Mouse (Mus musculus) hindbrain, embryonic 16.5 days (tissue): ENCODE results near the gene Rab2b. TPM values are rescaled to one million over a fixed set of nuclear protein-coding genes. Genes with fewer than 3 reads are reported as not detected.

Experiments
- ATAC-seq: fragments of 200-750 bp; cut with Nextera tagmentation; 2 replicates; pipeline ENCODE4 v1.8.0; 2017; ENCODE audit warnings: moderate TSS enrichment, moderate library complexity
- H3K27ac ChIP-seq: fragments of 300-500 bp; sonication (generic); 2 replicates; pipeline ENCODE4 v1.5.1; 2014; ENCODE audit warnings: low read depth, mild to moderate bottlenecking, control low read depth, low read length, moderate library complexity
- H3K27me3 ChIP-seq: fragments of 300-500 bp; sonication (generic); replicated peaks from 2 replicates; pipeline ENCODE4 v1.6.1; 2014; ENCODE audit warnings: low read length; ENCODE audit not compliant: control insufficient read depth, insufficient read depth
- H3K36me3 ChIP-seq: fragments of 300-500 bp; sonication (generic); 2 replicates; pipeline ENCODE4 v1.6.1; 2014; ENCODE audit warnings: mild to moderate bottlenecking, low read length, moderate library complexity, mixed read lengths; ENCODE audit not compliant: control insufficient read depth, insufficient read depth
- H3K4me1 ChIP-seq: fragments of 300-500 bp; sonication (generic); 2 replicates; pipeline ENCODE4 v1.6.1; 2014; ENCODE audit warnings: low read depth, low read length; ENCODE audit not compliant: control insufficient read depth, insufficient read depth
- H3K4me2 ChIP-seq: fragments of 300-500 bp; sonication (generic); 2 replicates; pipeline ENCODE4 v1.6.1; 2014; ENCODE audit warnings: mild to moderate bottlenecking, low read length, control low read depth, moderate library complexity
- H3K4me3 ChIP-seq: fragments of 300-500 bp; sonication (generic); 2 replicates; pipeline ENCODE4 v1.5.1; 2014; ENCODE audit warnings: mild to moderate bottlenecking, low read length, control low read depth, moderate library complexity
- H3K9ac ChIP-seq: fragments of 300-500 bp; sonication (generic); 2 replicates; pipeline ENCODE4 v1.6.1; 2014; ENCODE audit warnings: low read depth, mild to moderate bottlenecking, control low read depth, low read length, moderate library complexity
- H3K9me3 ChIP-seq: fragments of 300-500 bp; sonication (generic); 2 replicates; pipeline ENCODE4 v1.6.1; 2014; ENCODE audit warnings: mild to moderate bottlenecking, low read length, moderate library complexity; ENCODE audit not compliant: control insufficient read depth
- WGBS: fragments of 180-500 bp; shearing (Covaris S2); extraction: QIAGEN DNeasy Blood & Tissue Kit; methylation state at CpG from one replicate; pipeline ENCODE4 v1.1.7; 2014; 5-methylcytosine and 5-hydroxymethylcytosine counted together
- polyA plus RNA-seq: library from polyadenylated mRNA; unstranded; fragments of >200 nt; fragmentation: Nextera tagmentation; extraction: Ambion mirVana; gene quantifications from 2 replicates; pipeline ENCODE4 v1.2.1, GENCODE M21; 2015

Rab2b gene
- polyA plus RNA-seq, 1 experiment from 2014 or later, result 55.5 TPM

DNA sequence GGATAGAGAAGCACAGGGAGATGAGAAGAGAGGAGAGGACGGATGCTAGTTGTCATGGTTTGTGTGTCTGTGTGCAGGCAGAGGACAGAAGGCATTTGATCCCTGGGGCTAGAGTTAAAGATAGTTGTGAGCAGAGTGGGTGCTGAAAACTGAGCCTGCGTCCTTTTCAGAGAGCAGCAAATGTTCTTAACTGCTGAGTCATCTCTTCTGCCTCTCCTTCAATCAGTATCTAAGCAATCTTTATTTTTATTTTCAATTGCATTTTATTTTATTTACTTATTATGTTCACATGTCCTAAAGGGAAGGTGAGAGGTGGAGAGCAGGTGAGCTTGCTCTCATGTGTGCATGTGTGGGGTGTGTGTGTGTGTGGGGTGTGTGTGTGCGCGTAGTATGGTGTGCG lies 4.3 kb upstream of the Rab2b start:
- peaks cover 8% of the 10 kb centered on the region for H3K4me1 ChIP-seq
- H3K36me3 ChIP-seq, result peaks cover 22% of the 10 kb centered on the region
- no peak overlapping the region for H3K4me2 ChIP-seq
- 90% methylated on average over 5 of the region's 5 CpGs for WGBS
- no peak for ATAC-seq
- no peaks in the 10 kb centered on the region for H3K9me3 ChIP-seq
- no peak overlapping the region for H3K27ac ChIP-seq
- H3K4me3 ChIP-seq, result no peak overlapping the region
- no peaks in the 10 kb centered on the region for H3K27me3 ChIP-seq
- H3K9ac ChIP-seq, result no peak overlapping the region

DNA sequence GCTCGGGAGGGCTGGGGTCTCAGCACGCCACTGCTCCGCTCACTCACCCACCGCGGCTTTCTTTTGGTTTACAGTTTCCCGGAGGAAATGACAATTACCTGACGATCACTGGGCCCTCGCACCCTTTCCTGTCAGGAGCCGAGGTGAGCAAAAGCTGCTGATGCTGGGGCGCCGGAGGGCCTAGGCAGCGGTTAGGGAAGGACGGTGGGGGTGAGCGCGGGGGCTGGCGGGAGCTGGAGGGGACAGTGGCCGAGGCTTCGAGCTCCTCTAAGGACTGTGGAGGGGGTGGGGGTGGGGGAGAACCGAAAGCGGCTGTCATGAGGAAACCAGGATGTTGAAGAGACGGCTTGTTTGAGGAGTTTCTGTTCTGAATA lies 389 bp upstream of the Rab2b start:
- peaks cover 8% of the 10 kb centered on the region; the same call in 1 of the 2 replicates for H3K36me3 ChIP-seq
- ATAC-seq, result no peak
- H3K27ac ChIP-seq, result peak overlapping the region; percentile 84
- peak overlapping the region; percentile 90 for H3K4me3 ChIP-seq
- WGBS, result 0% methylated on average over 21 of the region's 21 CpGs
- peak overlapping the region; percentile 60 for H3K4me2 ChIP-seq
- H3K4me1 ChIP-seq, result peaks cover 10% of the 10 kb centered on the region
- H3K9me3 ChIP-seq, result no peaks in the 10 kb centered on the region
- peak overlapping the region; percentile 89 for H3K9ac ChIP-seq
- no peaks in the 10 kb centered on the region for H3K27me3 ChIP-seq

DNA sequence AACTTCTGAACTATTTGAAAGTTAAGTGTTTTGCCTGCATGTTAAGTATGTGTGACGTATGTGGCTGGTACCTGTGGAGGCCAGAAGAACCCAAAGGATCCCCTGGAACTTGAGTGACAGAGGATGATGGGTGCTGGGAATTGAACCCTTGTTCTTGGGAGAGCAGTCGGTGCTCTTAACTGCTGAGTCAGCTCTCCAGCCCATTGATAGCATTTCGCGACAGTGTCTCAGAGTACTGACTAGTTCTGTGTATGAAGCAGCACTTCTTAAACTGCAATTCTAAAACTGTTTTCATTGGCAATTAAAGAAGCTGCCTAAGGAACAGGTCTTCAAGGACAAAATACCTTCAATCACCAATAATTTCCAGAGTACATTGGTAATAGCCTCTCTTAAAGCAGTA lies 2.1 kb downstream of the Rab2b start:
- 87% methylated on average over 4 of the region's 4 CpGs for WGBS
- Histone ChIP-seq H3K9ac (no peak overlapping the region), H3K27me3 (no peaks in the 10 kb centered on the region), H3K27ac (no peak overlapping the region), H3K9me3 (no peaks in the 10 kb centered on the region), H3K4me2 (no peak overlapping the region), H3K36me3 (peaks cover 14% of the 10 kb centered on the region), H3K4me1 (peaks cover 10% of the 10 kb centered on the region), H3K4me3 (no peak overlapping the region)
- no peak for ATAC-seq

DNA sequence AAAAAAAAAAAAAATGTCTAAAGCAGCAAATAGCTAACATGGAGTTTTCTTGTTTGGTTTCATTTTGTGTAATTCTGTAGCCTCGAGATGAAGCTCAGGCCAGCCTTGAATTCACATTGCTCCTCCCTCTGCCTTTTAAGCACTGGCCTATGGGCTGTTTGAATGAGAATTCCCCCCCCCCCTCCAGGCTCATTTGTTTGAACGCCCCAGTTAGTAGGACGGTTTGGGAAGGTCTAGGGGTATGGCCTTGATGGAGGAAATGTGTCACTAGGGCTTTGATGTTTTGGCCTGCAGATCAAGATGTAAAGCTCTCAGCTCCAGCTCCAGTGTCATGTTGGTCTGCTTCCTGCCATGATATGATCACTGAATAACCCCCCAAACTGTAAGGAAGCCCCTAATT lies 6.6 kb downstream of the Rab2b start:
- WGBS, result 66% methylated on average over 3 of the region's 3 CpGs
- peaks cover 19% of the 10 kb centered on the region for H3K36me3 ChIP-seq
- no peak for ATAC-seq

DNA sequence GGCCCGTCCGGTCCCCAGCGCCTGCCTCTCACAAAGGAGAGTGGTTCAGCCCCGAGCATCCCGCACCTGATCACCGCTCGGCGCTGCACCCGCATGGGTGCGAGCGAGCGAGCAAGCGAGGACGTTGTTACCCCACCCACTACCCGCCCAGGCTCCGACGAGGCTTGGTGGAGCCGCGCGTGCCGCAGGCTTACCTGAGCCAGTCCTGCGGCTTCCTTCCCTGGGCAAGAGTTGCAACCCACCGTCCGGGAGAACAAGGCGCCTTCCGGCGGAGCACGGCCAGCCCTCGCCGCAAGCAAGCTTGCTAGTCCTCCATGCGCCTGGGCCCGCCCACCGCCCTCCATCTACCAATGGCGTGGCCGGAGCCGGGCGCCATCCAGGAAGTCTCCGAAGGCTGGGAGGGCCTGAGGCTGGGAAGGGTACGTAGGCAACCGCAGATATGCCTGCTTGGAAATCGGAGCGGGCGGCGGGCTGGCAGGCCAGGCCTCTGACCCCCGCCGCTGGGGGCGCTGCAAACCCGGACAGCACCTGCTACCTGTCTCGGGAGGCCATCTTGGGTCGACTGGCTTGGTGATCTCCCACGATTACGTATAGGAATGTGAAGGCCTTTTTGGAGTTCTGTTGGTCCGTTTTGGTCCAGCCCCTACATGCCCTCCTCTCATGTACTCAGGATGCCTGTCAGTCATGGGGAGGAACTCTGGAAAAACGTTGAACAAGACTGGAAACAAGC lies 21.7 kb downstream of the Rab2b start, which contains the start of gene Chd8:
Gene Chd8, minus strand, starts transcription at position 297 of the 730 bp plus-strand sequence.
- peak within 1 kb of the TSS; percentile 55 for H3K4me3 ChIP-seq
- peak within 1 kb of the TSS; percentile 85 for H3K9ac ChIP-seq
- under 1% methylated on average over 49 of the region's 54 CpGs for WGBS
- peaks cover 5% of the 10 kb centered on the region for H3K36me3 ChIP-seq
- H3K27ac ChIP-seq, result peak within 1 kb of the TSS; percentile 94
- peaks cover 12% of the 10 kb centered on the region for H3K4me1 ChIP-seq
- peak; percentile 100 for ATAC-seq
- peak within 1 kb of the TSS; percentile 71 for H3K4me2 ChIP-seq
- no peaks in the 10 kb centered on the region for H3K27me3 ChIP-seq
- no peaks in the 10 kb centered on the region for H3K9me3 ChIP-seq

More for the DNA sequence above, 6.6 kb downstream of the Rab2b start:
- no peak overlapping the region for H3K9ac ChIP-seq
- no peaks in the 10 kb centered on the region for H3K4me1 ChIP-seq
- H3K4me3 ChIP-seq, result no peak overlapping the region
- H3K27me3 ChIP-seq, result no peaks in the 10 kb centered on the region
- H3K4me2 ChIP-seq, result no peak overlapping the region
- no peak overlapping the region for H3K27ac ChIP-seq
- no peaks in the 10 kb centered on the region for H3K9me3 ChIP-seq

DNA sequence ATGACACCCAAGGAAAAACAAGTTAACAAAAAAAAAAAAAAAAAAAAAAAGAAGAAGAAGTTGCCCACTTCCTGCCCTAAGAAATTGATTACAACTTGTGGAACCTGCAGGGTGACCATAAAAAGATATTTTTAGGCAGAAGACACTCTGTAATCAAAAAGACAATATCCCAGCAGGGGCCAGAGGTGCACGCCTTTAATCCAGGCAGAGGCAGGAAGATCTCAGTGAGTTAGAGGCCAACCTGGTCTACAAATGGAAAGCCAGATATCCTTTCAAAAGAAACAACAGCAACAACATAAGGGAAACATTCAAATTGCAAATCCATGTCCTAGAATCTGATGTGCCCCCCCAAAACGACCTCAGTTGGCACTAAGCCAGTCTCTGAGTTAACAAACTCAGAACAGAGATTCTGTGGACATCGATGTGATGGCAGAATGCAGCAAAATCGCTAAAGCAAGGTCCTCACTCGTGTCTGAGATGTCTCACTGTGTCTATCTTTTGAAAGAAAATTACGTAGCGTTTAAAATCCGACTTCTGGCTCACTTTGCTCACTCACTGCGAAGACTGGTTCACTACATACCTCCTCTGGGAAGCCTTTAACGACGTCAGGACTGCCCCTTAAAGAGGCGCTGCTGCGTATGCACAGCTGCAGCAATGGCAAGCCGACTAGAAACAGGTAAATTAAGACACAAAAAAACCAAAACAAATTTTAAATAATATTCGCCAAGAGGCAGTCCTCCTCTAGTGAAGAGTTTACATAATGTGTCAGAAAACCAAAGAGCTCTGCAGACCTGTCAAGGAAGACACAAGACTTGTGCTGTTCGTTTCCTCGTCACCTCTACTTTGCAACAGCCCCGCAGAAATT lies 22.8 kb downstream of the Rab2b start:
- Histone ChIP-seq H3K4me3 (peak overlapping the region; percentile 55), H3K27ac (peak overlapping the region; percentile 94), H3K4me2 (peak overlapping the region; percentile 71), H3K9me3 (no peaks in the 10 kb centered on the region), H3K27me3 (no peaks in the 10 kb centered on the region), H3K9ac (peak overlapping the region; percentile 85), H3K4me1 (peaks cover 12% of the 10 kb centered on the region), H3K36me3 (no peaks in the 10 kb centered on the region; the same call in 1 of the 2 replicates)
- 8% methylated on average over 18 of the region's 18 CpGs for WGBS
- no peak for ATAC-seq

DNA sequence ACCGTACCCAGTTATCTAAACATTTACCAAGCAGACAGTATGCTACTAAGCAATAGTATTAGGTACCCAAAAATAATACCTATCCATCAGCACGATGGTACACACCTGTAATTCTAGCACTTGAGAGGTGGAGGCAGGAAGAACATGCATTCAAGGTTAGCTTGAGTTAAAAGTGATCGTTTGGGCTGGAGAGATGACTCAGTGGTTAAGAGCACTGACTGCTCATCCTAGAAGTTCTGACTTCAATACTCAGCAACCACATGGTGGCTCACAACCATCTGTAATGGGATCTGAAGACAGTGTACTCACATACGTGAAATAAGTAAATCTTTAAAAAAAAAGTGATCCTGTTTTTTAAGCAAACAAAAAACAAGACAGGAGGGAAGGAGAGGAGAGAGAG lies 33.2 kb downstream of the Rab2b start:
- ATAC-seq, result no peak
- H3K36me3 ChIP-seq, result no peaks in the 10 kb centered on the region
- WGBS, result 87% methylated on average over 4 of the region's 4 CpGs

DNA sequence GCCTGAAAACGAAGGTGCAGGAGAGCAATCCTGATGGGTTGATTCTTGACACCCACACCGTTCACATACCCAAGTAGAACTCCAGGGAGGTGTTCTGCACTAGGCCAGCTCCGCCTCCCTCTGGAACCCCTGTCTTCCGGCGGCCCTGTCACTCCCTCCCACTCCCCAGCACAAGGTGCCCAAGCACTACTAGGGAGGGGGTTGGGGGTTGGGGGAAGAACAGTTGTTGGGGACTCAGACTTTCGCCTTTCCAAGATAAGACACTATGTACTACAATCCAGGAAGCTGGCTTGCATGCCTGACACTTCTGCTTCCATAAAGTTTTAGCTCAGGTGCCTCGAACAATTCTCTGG lies 34.7 kb downstream of the Rab2b start:
- Histone ChIP-seq H3K4me2 (peak overlapping the region; percentile 87), H3K9me3 (no peaks in the 10 kb centered on the region), H3K27ac (peak overlapping the region; percentile 74), H3K9ac (peak overlapping the region; percentile 80), H3K36me3 (no peaks in the 10 kb centered on the region), H3K27me3 (no peaks in the 10 kb centered on the region), H3K4me1 (peaks cover 15% of the 10 kb centered on the region), H3K4me3 (peak overlapping the region; percentile 61)
- 10% methylated on average over 7 of the region's 7 CpGs for WGBS
- ATAC-seq, result peak; percentile 88

More for the DNA sequence above, 33.2 kb downstream of the Rab2b start:
- no peak overlapping the region for H3K4me3 ChIP-seq
- no peaks in the 10 kb centered on the region for H3K9me3 ChIP-seq
- H3K9ac ChIP-seq, result no peak overlapping the region
- H3K4me2 ChIP-seq, result no peak overlapping the region
- no peak overlapping the region for H3K27ac ChIP-seq
- H3K27me3 ChIP-seq, result no peaks in the 10 kb centered on the region
- H3K4me1 ChIP-seq, result peaks cover 15% of the 10 kb centered on the region

DNA sequence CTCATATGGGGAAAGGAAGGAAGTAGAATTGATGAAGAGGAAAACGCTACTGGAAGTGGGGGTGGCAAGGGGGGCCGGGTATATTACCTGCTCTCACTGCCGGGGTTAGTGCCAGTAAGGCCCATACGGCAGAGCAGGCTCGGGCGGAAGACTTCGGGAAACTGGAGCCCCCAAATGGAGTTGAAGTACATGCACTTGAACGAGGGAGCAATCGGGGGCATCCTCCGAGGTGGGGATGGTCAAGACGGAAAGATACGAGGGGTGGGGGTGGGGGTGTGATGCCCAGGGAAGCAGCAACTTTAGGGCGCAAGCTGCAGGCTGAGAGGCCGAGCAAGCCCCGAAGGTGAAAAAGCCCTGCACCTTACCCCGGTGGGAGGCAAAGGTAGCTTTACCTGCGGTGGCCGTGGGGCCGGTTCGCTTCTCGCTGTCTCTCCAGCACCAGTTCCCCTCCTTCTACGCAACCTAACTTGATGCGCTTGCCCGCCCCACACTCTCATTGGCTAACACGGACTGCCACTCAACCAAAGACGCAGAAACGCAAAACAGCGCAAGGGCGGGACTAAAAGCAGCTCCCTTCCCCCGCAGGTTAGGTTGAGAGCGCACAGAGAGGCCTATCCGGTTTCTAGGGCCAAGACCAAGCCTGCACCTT lies 35.2 kb downstream of the Rab2b start:
- Histone ChIP-seq H3K4me1 (peaks cover 15% of the 10 kb centered on the region), H3K4me2 (peak overlapping the region; percentile 87), H3K36me3 (no peaks in the 10 kb centered on the region), H3K27me3 (no peaks in the 10 kb centered on the region), H3K27ac (peak overlapping the region; percentile 74), H3K9ac (peak overlapping the region; percentile 80), H3K9me3 (no peaks in the 10 kb centered on the region), H3K4me3 (peak overlapping the region; percentile 61)
- ATAC-seq, result peak; percentile 99
- WGBS, result under 1% methylated on average over 32 of the region's 32 CpGs
